Mouse (Mus musculus) neural tube, embryonic 13.5 days (tissue): ENCODE measurements at regions not wholly inside any gene's neighbourhood (a gene's known extent, or its start where the extent isn't known, plus 50 kb on each side); places are given as distances from the start of the nearest gene placed in this dataset.
"Not testable (repeated sequence)": the region's sequence is repeated elsewhere in the genome, so short reads cannot be mapped to it uniquely, and the experiment has no call there.

Source experiments
- ATAC-seq: fragments of 200-750 bp; cut with Nextera tagmentation; 2 replicates; pipeline ENCODE4 v1.8.0; 2017; ENCODE audit warnings: low read depth, mild to moderate bottlenecking, moderate TSS enrichment, moderate library complexity
- H3K27ac ChIP-seq: fragments of 300-500 bp; sonication (generic); replicated peaks from 2 replicates; pipeline ENCODE4 v1.5.1; 2015; ENCODE audit warnings: moderate library complexity, mild to moderate bottlenecking, inconsistent platforms
- H3K27me3 ChIP-seq: fragments of 300-500 bp; sonication (generic); 2 replicates; pipeline ENCODE4 v1.6.1; 2015; ENCODE audit warnings: mild to moderate bottlenecking, inconsistent platforms
- H3K36me3 ChIP-seq: fragments of 300-500 bp; sonication (generic); 2 replicates; pipeline ENCODE4 v1.6.1; 2015; ENCODE audit warnings: mild to moderate bottlenecking, inconsistent platforms
- H3K4me1 ChIP-seq: fragments of 300-500 bp; sonication (generic); replicated peaks from 2 replicates; pipeline ENCODE4 v1.6.1; 2015; ENCODE audit warnings: inconsistent platforms
- H3K4me2 ChIP-seq: fragments of 300-500 bp; sonication (generic); 2 replicates; pipeline ENCODE4 v1.6.1; 2015; ENCODE audit warnings: inconsistent platforms, mild to moderate bottlenecking, moderate library complexity
- H3K4me3 ChIP-seq: fragments of 300-500 bp; sonication (generic); 2 replicates; pipeline ENCODE4 v1.5.1; 2015; ENCODE audit warnings: mild to moderate bottlenecking, inconsistent platforms
- H3K9ac ChIP-seq: fragments of 300-500 bp; sonication (generic); 2 replicates; pipeline ENCODE4 v1.6.1; 2015; ENCODE audit warnings: moderate library complexity, mild to moderate bottlenecking, inconsistent platforms
- H3K9me3 ChIP-seq: fragments of 300-500 bp; sonication (generic); 2 replicates; pipeline ENCODE4 v1.6.1; 2016; ENCODE audit warnings: inconsistent platforms
- WGBS: fragments of 180-500 bp; shearing (Covaris S2); methylation state at CpG from one replicate; pipeline ENCODE4 v1.1.7; 2015; 5-methylcytosine and 5-hydroxymethylcytosine counted together

DNA sequence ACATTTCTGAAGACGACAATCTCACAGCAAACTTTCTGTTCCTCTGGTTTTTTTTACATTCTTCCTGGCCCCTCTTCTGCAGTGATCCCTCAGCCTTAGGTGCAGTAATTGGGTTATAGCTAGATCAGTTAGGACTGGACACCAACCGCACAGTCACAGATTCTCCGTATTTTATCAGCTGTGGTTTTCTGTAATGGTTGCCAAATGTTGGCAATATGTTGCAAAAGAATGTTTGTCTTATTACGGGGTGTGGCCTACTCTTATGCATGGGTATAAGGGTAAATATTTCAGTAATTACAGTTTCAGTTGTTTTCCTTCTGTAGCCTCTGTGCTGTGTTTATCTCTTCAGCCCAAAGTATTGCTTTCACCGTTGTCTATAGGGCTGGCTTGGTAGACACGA lies 133.2 kb upstream of the Tsc22d2 start:
- ATAC-seq: no peak
- Histone ChIP-seq H3K9ac (no peak overlapping the region), H3K4me1 (no peaks in the 10 kb centered on the region), H3K9me3 (no peaks in the 10 kb centered on the region), H3K4me2 (no peak overlapping the region), H3K27me3 (no peaks in the 10 kb centered on the region), H3K36me3 (no peaks in the 10 kb centered on the region), H3K27ac (no peak overlapping the region), H3K4me3 (no peak overlapping the region)
- 90% methylated on average over 6 of the region's 6 CpGs for WGBS

DNA sequence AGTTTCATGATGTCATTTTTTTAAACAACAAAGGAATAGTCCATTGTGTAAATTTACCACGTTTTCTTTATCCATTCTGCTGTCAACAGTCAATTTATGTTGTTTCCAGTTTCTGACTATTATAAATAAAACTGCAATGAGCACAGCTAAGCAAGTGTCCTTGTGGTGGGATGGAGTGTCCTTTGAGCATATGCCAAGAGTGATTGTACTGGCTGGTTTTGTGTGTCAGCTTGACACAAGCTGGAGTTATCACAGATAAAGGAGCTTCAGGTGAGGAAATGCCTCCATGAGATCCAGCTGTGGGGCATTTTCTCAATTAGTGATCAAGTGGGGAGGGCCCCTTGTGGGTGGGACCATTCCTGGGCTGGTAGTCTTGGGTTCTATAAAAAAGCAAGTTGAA lies 130.1 kb upstream of the Tsc22d2 start:
- H3K27me3 ChIP-seq, H3K4me1 ChIP-seq, H3K9ac ChIP-seq, H3K27ac ChIP-seq, H3K4me2 ChIP-seq, H3K36me3 ChIP-seq, ATAC-seq, H3K4me3 ChIP-seq, H3K9me3 ChIP-seq: not testable (repeated sequence)
- 47% methylated on average over 1 of the region's 1 CpGs for WGBS

DNA sequence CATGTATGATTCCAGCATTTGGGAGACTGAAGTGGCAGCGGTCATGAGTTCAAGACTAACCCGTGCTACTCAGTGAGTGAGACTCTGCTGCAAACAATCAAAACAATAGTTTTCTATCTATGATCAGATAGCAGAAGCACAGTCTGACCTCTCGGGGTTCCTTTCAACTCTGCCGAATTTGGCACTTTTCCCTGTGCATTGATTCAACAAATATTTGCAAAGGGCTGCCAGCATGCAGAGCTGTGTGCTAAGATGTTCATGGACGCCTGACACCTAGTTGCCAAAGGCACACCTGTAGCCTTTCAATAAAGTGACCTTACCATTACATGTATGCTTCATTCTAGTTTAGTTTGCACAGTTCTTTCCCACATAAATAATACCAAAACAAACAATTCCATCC lies 118.7 kb upstream of the Tsc22d2 start:
- Histone ChIP-seq H3K4me1 (no peaks in the 10 kb centered on the region), H3K9me3 (no peaks in the 10 kb centered on the region), H3K27ac (no peak overlapping the region), H3K4me3 (no peak overlapping the region), H3K27me3 (no peaks in the 10 kb centered on the region), H3K9ac (no peak overlapping the region), H3K36me3 (no peaks in the 10 kb centered on the region), H3K4me2 (no peak overlapping the region)
- ATAC-seq: no peak
- 87% methylated on average over 5 of the region's 5 CpGs for WGBS

DNA sequence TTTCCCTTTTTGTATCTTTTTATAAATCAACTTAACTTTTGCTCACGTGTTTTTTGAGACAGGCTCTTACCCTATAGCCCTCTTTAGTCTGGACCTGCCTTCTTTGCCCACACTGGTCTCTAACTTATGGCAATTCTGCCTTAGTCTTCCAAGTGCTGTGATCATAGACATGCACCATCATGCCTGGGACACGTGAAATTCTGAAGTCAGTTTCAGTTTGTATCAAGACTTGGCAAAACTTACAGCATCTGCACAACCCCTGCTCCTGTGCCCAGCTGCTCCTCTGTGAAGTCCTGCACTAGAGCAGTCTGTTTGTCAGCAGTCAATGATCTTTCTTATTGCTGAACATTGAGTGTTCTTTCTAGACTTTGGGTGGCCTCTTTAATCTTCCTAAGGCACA lies 114.3 kb upstream of the Tsc22d2 start:
- Histone ChIP-seq H3K9ac (no peak overlapping the region), H3K9me3 (no peaks in the 10 kb centered on the region), H3K4me2 (no peak overlapping the region), H3K36me3 (no peaks in the 10 kb centered on the region), H3K27me3 (no peaks in the 10 kb centered on the region), H3K4me1 (0 out of 2 replicates have a peak, but pooled peaks cover 4% of the 10 kb centered on the region), H3K4me3 (no peak overlapping the region), H3K27ac (no peak overlapping the region)
- 79% methylated on average over 2 of the region's 2 CpGs for WGBS
- ATAC-seq: no peak

DNA sequence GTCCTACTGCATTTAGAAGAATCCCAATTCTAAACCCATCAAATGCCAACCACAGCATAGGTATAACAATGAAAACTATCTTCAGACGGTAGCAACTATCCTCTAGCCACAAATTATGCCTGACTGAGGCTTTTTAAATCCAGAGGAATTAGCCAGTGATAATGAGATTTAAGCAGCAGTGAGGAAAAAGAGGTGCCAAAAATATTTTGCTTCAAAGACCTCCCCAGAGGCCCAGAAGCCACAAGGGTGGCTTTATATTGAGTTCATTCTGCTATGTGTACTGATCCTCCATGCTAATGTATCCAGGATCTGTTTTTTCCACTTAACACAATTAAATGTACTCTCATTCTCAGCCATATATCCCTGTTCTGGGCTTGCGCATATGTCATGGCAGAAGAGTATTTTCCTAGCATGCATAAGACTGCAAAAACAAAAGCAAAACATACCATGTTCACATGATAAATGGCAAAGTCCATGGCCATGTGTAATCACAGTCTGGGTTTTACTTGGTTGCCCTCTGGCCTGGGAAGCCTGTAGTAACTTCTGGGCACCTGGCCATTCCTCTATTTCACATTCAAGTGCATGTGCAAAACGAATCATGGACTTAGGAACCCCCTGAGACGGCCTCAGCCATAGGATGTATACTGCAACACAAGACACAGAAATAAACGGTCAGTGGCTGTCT lies 113.6 kb upstream of the Tsc22d2 start:
- no peak for ATAC-seq
- H3K4me2 ChIP-seq: no peak overlapping the region
- H3K9me3 ChIP-seq: no peaks in the 10 kb centered on the region

DNA sequence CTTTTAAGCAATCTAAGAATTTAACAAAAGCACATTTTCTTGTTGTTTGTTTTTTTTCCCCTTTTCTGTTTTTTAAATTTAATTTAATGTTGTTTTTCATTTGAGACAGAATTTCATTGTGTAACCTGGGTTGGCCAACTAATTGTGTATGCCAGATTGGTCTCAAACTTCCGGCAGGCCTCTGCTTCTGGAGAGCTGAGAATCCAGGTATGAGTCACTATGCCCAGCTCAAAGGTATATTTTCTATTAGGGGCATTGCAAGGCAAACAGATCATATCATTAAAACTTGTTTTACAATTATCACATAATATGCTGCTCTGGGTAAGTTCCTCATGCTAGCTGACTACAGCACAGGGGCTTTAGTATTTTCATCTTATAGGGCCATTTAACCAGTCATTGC lies 112.2 kb upstream of the Tsc22d2 start:
- H3K4me3 ChIP-seq: no peak overlapping the region
- no peaks in the 10 kb centered on the region for H3K9me3 ChIP-seq
- no peak overlapping the region for H3K9ac ChIP-seq
- no peak for ATAC-seq
- no peak overlapping the region for H3K27ac ChIP-seq
- H3K27me3 ChIP-seq: no peaks in the 10 kb centered on the region
- 95% methylated on average over 1 of the region's 1 CpGs for WGBS
- no peaks in the 10 kb centered on the region for H3K36me3 ChIP-seq
- H3K4me1 ChIP-seq: 0 out of 2 replicates have a peak, but pooled peaks cover 4% of the 10 kb centered on the region
- no peak overlapping the region for H3K4me2 ChIP-seq

More for the DNA sequence above, 113.6 kb upstream of the Tsc22d2 start:
- no peaks in the 10 kb centered on the region for H3K27me3 ChIP-seq
- no peaks in the 10 kb centered on the region for H3K36me3 ChIP-seq
- no peak overlapping the region for H3K27ac ChIP-seq
- 54% methylated on average over 5 of the region's 5 CpGs for WGBS
- H3K9ac ChIP-seq: no peak overlapping the region
- H3K4me3 ChIP-seq: no peak overlapping the region
- 0 out of 2 replicates have a peak, but pooled peaks cover 4% of the 10 kb centered on the region for H3K4me1 ChIP-seq

DNA sequence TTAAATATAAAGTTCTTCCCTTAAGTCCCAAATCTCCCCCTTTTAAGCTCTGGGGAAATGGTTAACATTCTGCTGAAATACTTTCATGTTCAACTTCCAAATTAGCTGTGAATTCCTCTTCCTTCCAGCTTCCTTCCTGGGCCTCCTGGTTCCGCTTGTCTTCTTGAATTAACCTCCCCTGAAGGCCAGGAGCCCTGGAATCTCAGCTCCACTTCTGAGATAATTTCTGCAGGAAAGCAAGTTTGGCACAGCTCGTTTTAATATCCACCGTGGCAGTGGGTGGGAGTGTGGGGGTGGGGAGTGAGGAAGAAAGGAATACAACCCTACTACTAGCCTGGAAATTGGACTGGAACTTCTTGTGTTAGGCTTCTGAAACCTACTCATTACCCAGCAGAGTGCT lies 110.8 kb upstream of the Tsc22d2 start:
- Histone ChIP-seq H3K4me3 (no peak overlapping the region), H3K9me3 (no peaks in the 10 kb centered on the region), H3K27me3 (no peaks in the 10 kb centered on the region), H3K4me2 (no peak overlapping the region), H3K36me3 (no peaks in the 10 kb centered on the region), H3K4me1 (0 out of 2 replicates have a peak, but pooled peaks cover 4% of the 10 kb centered on the region), H3K27ac (no peak overlapping the region), H3K9ac (no peak overlapping the region)
- no peak for ATAC-seq
- 58% methylated on average over 3 of the region's 3 CpGs for WGBS

DNA sequence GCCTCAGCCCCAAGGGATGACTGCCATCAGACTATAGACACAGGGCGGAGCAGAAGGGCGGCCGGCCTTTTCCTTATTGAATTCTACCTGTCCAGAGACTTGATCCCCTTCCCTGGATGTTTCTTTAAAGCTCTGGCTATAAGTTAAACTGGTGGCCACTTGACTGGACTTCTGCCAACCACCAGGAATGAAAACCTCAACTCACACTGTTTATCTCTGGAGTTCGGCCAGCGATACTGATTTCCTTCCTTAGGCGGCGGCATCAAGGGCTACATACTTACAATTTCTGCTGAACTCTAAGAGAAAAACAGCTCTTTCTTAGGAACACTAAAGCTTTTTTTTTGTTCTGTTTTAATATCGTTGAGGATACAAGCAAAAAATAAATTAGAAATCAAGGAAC lies 104.9 kb upstream of the Tsc22d2 start:
- 83% methylated on average over 8 of the region's 8 CpGs for WGBS
- no peak overlapping the region for H3K27ac ChIP-seq
- H3K9ac ChIP-seq: no peak overlapping the region
- no peaks in the 10 kb centered on the region for H3K27me3 ChIP-seq
- no peaks in the 10 kb centered on the region for H3K36me3 ChIP-seq
- H3K4me1 ChIP-seq: 0 out of 2 replicates have a peak, but pooled peaks cover 5% of the 10 kb centered on the region
- H3K4me3 ChIP-seq: no peak overlapping the region
- H3K9me3 ChIP-seq: no peaks in the 10 kb centered on the region
- no peak for ATAC-seq
- no peak overlapping the region for H3K4me2 ChIP-seq

DNA sequence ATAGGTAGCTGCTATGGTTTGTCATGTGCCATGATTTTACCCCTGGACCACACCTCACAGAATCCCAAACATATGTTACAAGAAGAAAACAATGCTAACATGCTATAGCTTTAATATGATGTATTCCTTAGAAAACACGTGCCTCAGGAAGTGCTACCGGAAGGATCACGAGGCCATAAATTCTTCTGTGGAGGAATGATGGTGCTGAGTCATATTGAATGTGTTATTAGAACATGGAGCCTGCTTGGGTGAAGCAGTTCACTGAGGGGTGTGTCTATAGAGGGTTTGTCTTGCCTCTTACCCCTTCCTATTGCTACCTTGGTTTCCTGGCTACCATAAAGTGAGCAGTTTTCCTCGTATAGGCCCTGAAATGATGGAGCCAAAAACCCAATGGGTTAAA lies 104.1 kb upstream of the Tsc22d2 start:
- no peaks in the 10 kb centered on the region for H3K36me3 ChIP-seq
- no peak overlapping the region for H3K9ac ChIP-seq
- H3K4me1 ChIP-seq: 0 out of 2 replicates have a peak, but pooled peaks cover 5% of the 10 kb centered on the region
- H3K27me3 ChIP-seq: no peaks in the 10 kb centered on the region
- H3K4me3 ChIP-seq: no peak overlapping the region
- no peak overlapping the region for H3K27ac ChIP-seq
- no peaks in the 10 kb centered on the region for H3K9me3 ChIP-seq
- ATAC-seq: no peak
- 78% methylated on average over 4 of the region's 4 CpGs for WGBS
- no peak overlapping the region for H3K4me2 ChIP-seq

DNA sequence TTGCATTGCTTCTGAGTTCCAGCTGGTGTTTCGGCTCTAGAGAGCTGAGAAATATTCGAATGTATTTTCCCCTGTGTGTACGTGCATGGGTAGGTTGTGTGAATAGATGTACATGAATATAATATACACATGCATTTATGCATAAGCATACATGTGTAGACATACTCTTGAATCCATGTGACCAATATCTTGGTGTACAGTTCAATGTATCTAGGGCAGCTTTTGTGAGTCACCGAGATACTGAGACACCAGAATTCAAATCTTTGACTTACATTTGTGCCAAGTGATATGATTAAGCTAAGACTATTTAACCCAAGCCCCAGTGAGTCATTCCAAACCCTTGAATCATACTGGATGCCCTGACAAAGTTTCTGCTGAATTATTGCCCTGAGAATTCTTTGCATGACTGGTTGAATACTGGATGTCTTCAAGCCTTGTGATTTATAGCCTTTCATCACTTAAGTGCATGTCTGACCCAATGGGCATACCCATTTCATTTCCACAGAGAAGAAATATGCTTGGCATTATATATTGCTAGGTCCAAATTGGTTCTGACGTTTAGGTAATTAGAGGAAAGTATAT lies 103.3 kb upstream of the Tsc22d2 start:
- H3K9ac ChIP-seq: no peak overlapping the region
- no peak overlapping the region for H3K4me2 ChIP-seq
- ATAC-seq: no peak
- H3K36me3 ChIP-seq: no peaks in the 10 kb centered on the region
- 0 out of 2 replicates have a peak, but pooled peaks cover 5% of the 10 kb centered on the region for H3K4me1 ChIP-seq
- WGBS: 83% methylated on average over 5 of the region's 5 CpGs
- no peak overlapping the region for H3K27ac ChIP-seq
- no peaks in the 10 kb centered on the region for H3K9me3 ChIP-seq
- no peak overlapping the region for H3K4me3 ChIP-seq
- H3K27me3 ChIP-seq: no peaks in the 10 kb centered on the region

DNA sequence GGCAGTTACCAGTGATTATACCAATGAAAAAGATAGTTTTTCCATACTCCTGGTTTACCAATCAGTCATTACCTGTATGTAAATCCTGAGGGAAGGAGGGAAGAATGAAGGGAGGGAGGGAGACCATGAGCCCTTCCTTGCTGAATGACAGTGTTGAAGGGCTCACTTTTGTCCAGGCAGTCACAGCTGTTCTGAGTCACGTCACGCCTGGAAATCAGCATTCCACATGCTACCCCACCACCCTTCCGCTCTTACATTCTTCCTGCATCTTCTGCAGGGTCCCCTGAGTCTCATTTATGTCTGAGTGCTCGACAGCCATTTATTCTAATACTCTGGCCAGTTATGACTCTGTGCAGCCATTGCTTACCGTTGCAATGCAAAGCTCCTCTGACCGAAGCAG lies 101.9 kb upstream of the Tsc22d2 start:
- ATAC-seq: no peak
- no peak overlapping the region for H3K9ac ChIP-seq
- WGBS: 60% methylated on average over 6 of the region's 6 CpGs

DNA sequence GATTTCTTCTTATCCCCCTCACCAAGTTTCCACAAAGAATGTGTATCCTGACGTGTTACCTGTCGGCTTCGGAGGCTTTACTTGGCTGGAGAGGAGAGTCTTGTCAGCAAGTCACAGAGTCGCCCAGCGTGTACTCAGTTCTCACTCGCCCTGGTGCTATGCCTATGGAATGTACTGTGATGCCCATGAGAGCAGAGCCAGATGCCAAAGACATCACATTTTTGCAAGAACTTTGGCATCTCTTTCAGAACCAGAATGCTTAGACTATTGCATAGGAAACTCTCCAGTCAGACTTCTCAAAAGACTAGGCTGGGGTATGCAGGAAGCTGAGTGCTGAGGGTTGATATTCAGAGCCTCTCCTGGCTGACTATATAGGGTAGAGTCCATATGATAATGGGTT lies 99.3 kb upstream of the Tsc22d2 start:
- H3K27me3 ChIP-seq: no peaks in the 10 kb centered on the region
- H3K36me3 ChIP-seq: no peaks in the 10 kb centered on the region
- no peak for ATAC-seq
- no peaks in the 10 kb centered on the region for H3K9me3 ChIP-seq
- 0 out of 2 replicates have a peak, but pooled peaks cover 5% of the 10 kb centered on the region for H3K4me1 ChIP-seq
- no peak overlapping the region for H3K27ac ChIP-seq
- no peak overlapping the region for H3K4me2 ChIP-seq
- H3K4me3 ChIP-seq: no peak overlapping the region
- WGBS: 88% methylated on average over 6 of the region's 6 CpGs
- H3K9ac ChIP-seq: no peak overlapping the region

More for the DNA sequence above, 101.9 kb upstream of the Tsc22d2 start:
- Histone ChIP-seq H3K4me1 (0 out of 2 replicates have a peak, but pooled peaks cover 5% of the 10 kb centered on the region), H3K4me2 (no peak overlapping the region), H3K27ac (no peak overlapping the region), H3K4me3 (no peak overlapping the region), H3K27me3 (no peaks in the 10 kb centered on the region), H3K9me3 (no peaks in the 10 kb centered on the region), H3K36me3 (no peaks in the 10 kb centered on the region)

DNA sequence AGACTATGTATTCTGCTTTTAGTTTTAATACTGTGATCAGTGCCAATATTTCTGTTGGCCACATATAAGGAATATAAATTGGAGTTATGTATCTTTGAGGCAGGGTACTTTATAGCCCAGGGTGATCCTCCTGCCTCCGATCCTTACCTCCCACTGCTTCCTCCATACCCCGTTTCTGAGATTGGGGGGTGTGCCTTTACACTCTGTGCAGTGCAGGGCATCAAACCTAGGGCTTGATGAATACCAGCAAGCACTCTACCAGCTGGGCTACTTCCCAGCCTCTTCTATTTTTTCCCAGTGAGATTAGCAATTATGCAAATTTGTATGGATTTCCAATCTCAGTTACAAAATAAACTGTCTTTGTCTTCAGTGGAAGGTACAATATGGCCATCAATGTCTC lies 97.3 kb upstream of the Tsc22d2 start:
- Histone ChIP-seq H3K9me3 (no peaks in the 10 kb centered on the region), H3K9ac (no peak overlapping the region), H3K27ac (no peak overlapping the region), H3K4me2 (no peak overlapping the region), H3K4me3 (no peak overlapping the region), H3K36me3 (no peaks in the 10 kb centered on the region), H3K4me1 (0 out of 2 replicates have a peak, but pooled peaks cover 5% of the 10 kb centered on the region), H3K27me3 (no peaks in the 10 kb centered on the region)
- WGBS: 45% methylated on average over 2 of the region's 2 CpGs
- ATAC-seq: peak; percentile 67; the same call in 1 of the 2 replicates
